Mouse (Mus musculus): ENCODE results near the gene Sec1.

Gene Sec1

GRCm38 (mm10) chr7:45717918-45718297 lies 23.7 kb upstream of the Sec1 start, which contains the start of gene Sphk2:
TSS of gene Sphk2 (minus strand) at chr7:45718002.
- DNase-seq (ENCODE audit: low spot score), result peak; percentile 99

- no peak for DNase-seq (ENCODE audit: low spot score)
Observed at GRCm38 (mm10) chr7:45716952-45717917, 23.0 kb upstream of the Sec1 start.

- no peak for DNase-seq (ENCODE audit: low spot score)
Observed at GRCm38 (mm10) chr7:45716460-45716857, 22.3 kb upstream of the Sec1 start.

GRCm38 (mm10) chr7:45715741-45716459 lies 21.7 kb upstream of the Sec1 start:
- no peak for DNase-seq (ENCODE audit: low spot score)

- DNase-seq (ENCODE audit: low spot score), result peak; percentile 97
Observed at GRCm38 (mm10) chr7:45715090-45715708, 21.0 kb upstream of the Sec1 start, which contains the start of gene Rpl18. TSS of gene Rpl18 (plus strand) at chr7:45715457.

- no peak for DNase-seq (ENCODE audit: low spot score)
Observed at GRCm38 (mm10) chr7:45714630-45715089, 20.5 kb upstream of the Sec1 start.

GRCm38 (mm10) chr7:45713881-45714520 lies 19.8 kb upstream of the Sec1 start:
- no peak for DNase-seq (ENCODE audit: low spot score)

- DNase-seq (ENCODE audit: low spot score), result no peak
Observed at GRCm38 (mm10) chr7:45713396-45713795, 19.2 kb upstream of the Sec1 start.

GRCm38 (mm10) chr7:45712022-45712757 lies 18.0 kb upstream of the Sec1 start:
- peak; percentile 91 for DNase-seq (ENCODE audit: low spot score)

GRCm38 (mm10) chr7:45711316-45712021 lies 17.3 kb upstream of the Sec1 start:
- DNase-seq (ENCODE audit: low spot score), result no peak

- DNase-seq (ENCODE audit: low spot score), result no peak
Observed at GRCm38 (mm10) chr7:45710477-45711191, 16.4 kb upstream of the Sec1 start.

GRCm38 (mm10) chr7:45709677-45710355 lies 15.6 kb upstream of the Sec1 start:
- DNase-seq (ENCODE audit: low spot score), result no peak

GRCm38 (mm10) chr7:45709036-45709435 lies 14.8 kb upstream of the Sec1 start:
- no peak for DNase-seq (ENCODE audit: low spot score)

GRCm38 (mm10) chr7:45708221-45708761 lies 14.1 kb upstream of the Sec1 start:
- DNase-seq (ENCODE audit: low spot score), result no peak

- peak; percentile 98 for DNase-seq (ENCODE audit: low spot score)
Observed at GRCm38 (mm10) chr7:45707375-45707967, 13.3 kb upstream of the Sec1 start.

GRCm38 (mm10) chr7:45706721-45707241 lies 12.6 kb upstream of the Sec1 start:
- DNase-seq (ENCODE audit: low spot score), result peak; percentile 96

- peak; percentile 93 for DNase-seq (ENCODE audit: low spot score)
Observed at GRCm38 (mm10) chr7:45705873-45706281, 11.7 kb upstream of the Sec1 start.

GRCm38 (mm10) chr7:45705443-45705864 lies 11.3 kb upstream of the Sec1 start:
- peak; percentile 74 for DNase-seq (ENCODE audit: low spot score)
